11 mouse cellular contexts compared by ENCODE assay signal in the genomic region with DNA sequence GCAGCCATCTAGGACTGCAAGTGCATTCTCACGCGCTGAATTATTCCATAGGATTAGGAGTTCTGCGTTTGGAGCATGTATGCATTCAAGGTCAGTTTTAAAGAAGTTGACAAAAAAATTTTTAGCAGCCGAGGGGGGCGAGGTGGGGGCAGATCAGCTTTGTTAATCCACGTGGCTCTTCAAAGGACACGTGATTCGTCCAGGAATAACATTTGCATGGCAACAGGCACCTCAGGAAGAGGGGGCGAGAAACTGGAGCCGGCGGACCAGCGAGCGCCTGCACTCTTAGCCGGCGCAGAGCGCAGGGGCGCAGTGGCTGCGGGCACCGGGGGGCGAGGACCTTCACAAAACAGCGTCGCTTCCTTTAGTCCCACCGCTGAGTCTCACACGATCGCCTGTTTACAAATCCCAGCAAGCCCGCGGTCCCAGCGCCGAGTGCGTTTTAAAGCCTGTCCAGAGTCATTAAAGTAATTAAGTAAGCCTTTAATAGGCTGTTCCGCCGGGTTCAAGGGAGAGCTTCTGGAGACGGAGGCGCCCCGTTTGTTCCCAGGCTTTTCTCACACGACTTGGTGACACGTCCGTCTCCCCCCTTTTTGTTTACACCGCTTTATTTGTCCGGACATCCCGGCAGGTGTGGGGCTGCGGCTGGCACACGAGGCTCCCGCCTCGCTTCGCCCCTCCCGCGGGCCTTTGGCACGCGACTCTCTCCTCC. TPM values are rescaled to one million over a fixed set of nuclear protein-coding genes. Genes with fewer than 3 reads are reported as not detected.
DNase-seq lines count a peak whose midpoint lies in the region; ATAC-seq and TF ChIP-seq lines count a peak whose summit lies in the region.
"Had no signal": no experiment of that assay in that cellular context is flagged by ENCODE, and none has a peak within 500 bp of the region (broad histone marks: within the 10 kb centered on the region; RNA-seq: fewer than 3 reads in every experiment).

Gene Helt (minus strand): TSS at position 491 of the 712 bp plus-strand sequence.

- H3K27me3 ChIP-seq in heart, embryonic 10.5 days (ENCODE audit: insufficient read depth, poor library complexity, severe bottlenecking), result peaks cover 100% of the 10 kb centered on the region
- H3K27me3 ChIP-seq in limb, embryonic 14.5 days (ENCODE audit: control insufficient read depth, insufficient read depth, low read length), result peaks cover 86% of the 10 kb centered on the region

- ATAC-seq in limb, embryonic 14.5 days (ENCODE audit: low FRiP score, low read depth), result no peak
- ATAC-seq: inflammation-experienced regulatory T-cells, adult 6 months; lung, postnatal 0 days had no signal

- H3K9me3 ChIP-seq in ES-E14 (ENCODE audit: control insufficient read depth, insufficient read depth, low read depth, low read length), result no peaks in the 10 kb centered on the region
- no peaks in the 10 kb centered on the region for H3K9me3 ChIP-seq in heart, embryonic 10.5 days
- no peaks in the 10 kb centered on the region for H3K9me3 ChIP-seq in limb, embryonic 14.5 days (ENCODE audit: control insufficient read depth, low read length)

- peaks cover 0 to 2% of the 10 kb centered on the region in 2 experiments; a peak in 1 of 4 replicates for H3K4me1 ChIP-seq in ES-E14 (ENCODE audit: control insufficient read depth in 2 of 2, insufficient read depth in 2 of 2, low read length in 2 of 2, poor library complexity in 1 of 2)
- peaks cover 26% of the 10 kb centered on the region for H3K4me1 ChIP-seq in heart, embryonic 10.5 days
- peaks cover 12% of the 10 kb centered on the region for H3K4me1 ChIP-seq in limb, embryonic 14.5 days (ENCODE audit: control insufficient read depth, insufficient read depth, low read length)

- H3K36me3 ChIP-seq in ES-E14 (ENCODE audit: control insufficient read depth, insufficient read depth, low read length, poor library complexity, severe bottlenecking), result no peaks in the 10 kb centered on the region
- H3K36me3 ChIP-seq in heart, embryonic 10.5 days, result no peaks in the 10 kb centered on the region
- no peaks in the 10 kb centered on the region for H3K36me3 ChIP-seq in limb, embryonic 14.5 days (ENCODE audit: control insufficient read depth, insufficient read depth, low read length)

- TF ChIP-seq POLR2A in limb, embryonic 14.5 days (IDR thresholded peaks at IDR 0.05; ENCODE audit: borderline replicate concordance, extremely low read depth, insufficient read depth, insufficient read length), result no peak

- H3K4me3 ChIP-seq in ES-E14 (ENCODE audit: insufficient read depth in 1 of 2, low read depth in 1 of 2, low read length in 2 of 2, poor library complexity in 1 of 2, severe bottlenecking in 1 of 2), result peak within 1 kb of the TSS; percentile 32 to 47
- H3K4me3 ChIP-seq in heart, embryonic 10.5 days, result peak within 1 kb of the TSS; percentile 46
- no peak within 1 kb of the TSS; the same call in 1 of the 2 replicates for H3K4me3 ChIP-seq in limb, embryonic 14.5 days (replicated peaks; ENCODE audit: low read length)

- H3K9ac ChIP-seq in ES-E14 (ENCODE audit: insufficient read depth, low read depth, low read length, poor library complexity, severe bottlenecking), result no peak within 1 kb of the TSS
- no peak within 1 kb of the TSS for H3K9ac ChIP-seq in limb, embryonic 14.5 days (ENCODE audit: low read depth, low read length, severe bottlenecking)

- no peak within 1 kb of the TSS for H3K27ac ChIP-seq in ES-E14 (ENCODE audit: insufficient read depth, low read depth, low read length, poor library complexity, severe bottlenecking)
- no peak within 1 kb of the TSS for H3K27ac ChIP-seq in heart, embryonic 10.5 days
- no peak within 1 kb of the TSS for H3K27ac ChIP-seq in limb, embryonic 14.5 days (replicated peaks; ENCODE audit: low read depth, low read length)

- WGBS in heart, embryonic 10.5 days, result under 1% methylated on average over 50 of the region's 50 CpGs
- WGBS in limb, embryonic 14.5 days, result under 1% methylated on average over 45 of the region's 50 CpGs

- DNase-seq in embryo, embryonic 10 days (ENCODE audit: low spot score), result peak; percentile 60
- DNase-seq in embryo, embryonic 9.5 days (ENCODE audit: extremely low spot score), result no peak
- DNase-seq in ES-E14 (ENCODE audit: low read depth, low spot score), result no peak
- DNase-seq in heart, embryonic 10.5 days (ENCODE audit: low spot score), result no peak
- no peak for DNase-seq in limb, embryonic 14.5 days (ENCODE audit: low spot score)
- no peak for DNase-seq in natural killer cell, adult 2 months (ENCODE audit: low spot score in 2 of 2)
- no peak for DNase-seq in right cerebral cortex, adult 18-20 months
- no peak for DNase-seq in layer of hippocampus, adult 18-20 months (ENCODE audit: low spot score in 2 of 2)
- DNase-seq: thymus, postnatal 14 days had no signal

- H3K4me2 ChIP-seq in limb, embryonic 14.5 days (replicated peaks; ENCODE audit: low read depth, low read length, severe bottlenecking), result peak within 1 kb of the TSS; percentile 35

- in situ Hi-C loops in ES-E14 (cut with MboI; ENCODE audit: low sequenced_read_pairs in 2 of 2, unreplicated experiment in 2 of 2), result loop anchor here in 1 of 2 experiments (10.0 kb wide), 1 partner anchor 440 kb away; the partner anchor contains the start of gene Irf2

TF ChIP-seq in ES-E14, 5 proteins besides CTCF, POLR2A, EP300 and RAD21:
- TF ChIP-seq ZC3H11A (IDR thresholded peaks at IDR 0.05; ENCODE audit: borderline replicate concordance, low read depth, low read length) (no peak), MAFK (IDR thresholded peaks at IDR 0.05; ENCODE audit: insufficient read depth, low read depth, low read length) (no peak), ZNF384 (IDR thresholded peaks at IDR 0.05; ENCODE audit: low read depth, low read length) (no peak), CHD2 (IDR thresholded peaks at IDR 0.05; ENCODE audit: low read depth, low read length) (no peak), HCFC1 (IDR thresholded peaks at IDR 0.05; ENCODE audit: borderline replicate concordance, insufficient read depth, low read length) (no peak)

RNA-seq across cellular contexts. Expression of gene Helt, which starts in this region (rescaled TPM):
- total RNA-seq in ES-E14 (2012; rRNA removed), result not detected in 2 replicates
- not detected in 2 replicates for polyA plus RNA-seq in heart, embryonic 10.5 days (2016; fragmentation: Nextera tagmentation; extraction: Ambion mirVana)
- 0.05 TPM in 1 of 2 replicates, not detected in the other for polyA plus RNA-seq in limb, embryonic 14.5 days (2012; rRNA removed)
- polyA plus RNA-seq in limb, embryonic 14.5 days (2014; fragmentation: Nextera tagmentation; extraction: Ambion mirVana), result not detected in 2 replicates
- not detected for total RNA-seq in layer of hippocampus, adult 18-20 months (2021)
- polyA plus RNA-seq: inflammation-experienced regulatory T-cells, adult 6 months; lung, postnatal 0 days had no signal
